In the genomic region with DNA sequence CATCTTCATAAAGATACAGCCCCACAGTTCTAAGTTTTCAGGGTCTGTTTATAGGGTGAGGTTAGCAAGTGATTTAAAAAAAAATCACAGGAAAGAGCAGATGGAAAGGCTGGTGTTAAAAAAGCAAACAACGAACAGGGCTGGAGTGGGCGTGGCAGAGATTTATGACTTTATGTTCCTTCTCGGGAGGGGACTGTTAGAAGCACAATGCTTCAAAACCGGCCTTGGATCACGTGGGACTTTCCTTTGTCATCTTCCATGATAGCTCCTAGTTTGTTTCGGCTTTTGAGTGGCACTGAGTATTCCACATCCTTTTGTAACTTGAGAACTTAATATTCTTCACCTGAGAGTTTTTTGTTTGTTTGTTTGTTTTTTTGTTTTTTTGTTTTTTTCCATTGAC, we compare ENCODE assay signal across 17 mouse cellular contexts. TPM values are rescaled to one million over a fixed set of nuclear protein-coding genes. Genes with fewer than 3 reads are reported as not detected.
A peak's percentile ranks its signal among the peaks of the same experiment; 100 is the strongest.
DNase-seq lines count a peak whose midpoint lies in the region; ATAC-seq and TF ChIP-seq lines count a peak whose summit lies in the region.
"Had no signal": no experiment of that assay in that cellular context is flagged by ENCODE, and none has a peak within 500 bp of the region (broad histone marks: within the 10 kb centered on the region; RNA-seq: fewer than 3 reads in every experiment).

No protein-coding gene starts in this region.

- H3K4me2 ChIP-seq in heart, embryonic 11.5 days: peak overlapping the region; percentile 45
- H3K4me2 ChIP-seq in liver, embryonic 12.5 days: 0 out of 2 replicates have a peak overlapping the region, but pooled peaks have one; percentile 8
- H3K4me2 ChIP-seq in liver, embryonic 11.5 days: no peak overlapping the region
- H3K4me2 ChIP-seq in intestine, embryonic 15.5 days (replicated peaks): peak overlapping the region; percentile 40
- no peak overlapping the region for H3K4me2 ChIP-seq in neural tube, embryonic 15.5 days

- TF ChIP-seq CTCF in small intestine, adult 2 months (IDR thresholded peaks at IDR 0.05; ENCODE audit: extremely low read depth, insufficient read length, insufficient replicate concordance, low read depth, low read length): no peak

- 51% methylated on average over 6 of the region's 6 CpGs for WGBS in heart, embryonic 11.5 days (ENCODE audit: insufficient replicate concordance)
- WGBS in liver, embryonic 12.5 days (ENCODE audit: insufficient replicate concordance): 57% methylated on average over 6 of the region's 6 CpGs
- 63% methylated on average over 6 of the region's 6 CpGs for WGBS in liver, embryonic 11.5 days
- WGBS in intestine, embryonic 15.5 days: 17% methylated on average over 6 of the region's 6 CpGs
- WGBS in small intestine, adult 2 months: 10% methylated on average over 6 of the region's 6 CpGs
- 13% methylated on average over 6 of the region's 6 CpGs for WGBS in neural tube, embryonic 15.5 days

- no peaks in the 10 kb centered on the region for H3K36me3 ChIP-seq in heart, embryonic 11.5 days (ENCODE audit: control insufficient read depth, insufficient read depth, low read length)
- no peaks in the 10 kb centered on the region for H3K36me3 ChIP-seq in liver, embryonic 12.5 days
- no peaks in the 10 kb centered on the region for H3K36me3 ChIP-seq in liver, embryonic 11.5 days (ENCODE audit: control insufficient read depth, insufficient read depth, low read length)
- no peaks in the 10 kb centered on the region for H3K36me3 ChIP-seq in intestine, embryonic 15.5 days
- H3K36me3 ChIP-seq in small intestine, adult 2 months (ENCODE audit: control insufficient read depth, insufficient read depth, low read length): 0 out of 2 replicates have a peak, but pooled peaks cover 1% of the 10 kb centered on the region
- H3K36me3 ChIP-seq in neural tube, embryonic 15.5 days: no peaks in the 10 kb centered on the region
- H3K36me3 ChIP-seq: forebrain, embryonic 10.5 days had no signal

- no peak for DNase-seq in heart, adult 8-10 months (ENCODE audit: low spot score)
- no peak for DNase-seq in liver, embryonic 11.5 days (ENCODE audit: low spot score)
- no peak for DNase-seq in yolk sac, embryonic 10.5 days (ENCODE audit: low spot score)
- DNase-seq: B cell, adult 2 months; cerebellum, adult 8-10 months; heart, postnatal 14 days; midbrain, embryonic 14.5 days had no signal

- H3K9ac ChIP-seq in heart, embryonic 11.5 days (ENCODE audit: low read depth, low read length): no peak overlapping the region
- H3K9ac ChIP-seq in liver, embryonic 12.5 days: no peak overlapping the region
- no peak overlapping the region for H3K9ac ChIP-seq in liver, embryonic 11.5 days (ENCODE audit: low read depth, low read length)
- H3K9ac ChIP-seq in intestine, embryonic 15.5 days: no peak overlapping the region
- no peak overlapping the region for H3K9ac ChIP-seq in neural tube, embryonic 15.5 days (replicated peaks)

- no peak overlapping the region for H3K4me3 ChIP-seq in heart, embryonic 11.5 days (ENCODE audit: low read depth, low read length)
- H3K4me3 ChIP-seq in liver, embryonic 12.5 days: no peak overlapping the region
- no peak overlapping the region for H3K4me3 ChIP-seq in liver, embryonic 11.5 days (ENCODE audit: low read depth, low read length)
- no peak overlapping the region for H3K4me3 ChIP-seq in intestine, embryonic 15.5 days (replicated peaks)
- no peak overlapping the region for H3K4me3 ChIP-seq in small intestine, adult 2 months (ENCODE audit: low read depth, low read length)
- H3K4me3 ChIP-seq in neural tube, embryonic 15.5 days (replicated peaks): no peak overlapping the region
- H3K4me3 ChIP-seq: forebrain, embryonic 10.5 days had no signal

- no peaks in the 10 kb centered on the region for H3K27me3 ChIP-seq in heart, embryonic 11.5 days (ENCODE audit: control insufficient read depth, insufficient read depth, low read length)
- H3K27me3 ChIP-seq in liver, embryonic 12.5 days (replicated peaks): no peaks in the 10 kb centered on the region
- H3K27me3 ChIP-seq in liver, embryonic 11.5 days (replicated peaks; ENCODE audit: control insufficient read depth, insufficient read depth, low read length): no peaks in the 10 kb centered on the region
- no peaks in the 10 kb centered on the region for H3K27me3 ChIP-seq in intestine, embryonic 15.5 days (replicated peaks)
- H3K27me3 ChIP-seq in small intestine, adult 2 months (ENCODE audit: control insufficient read depth, insufficient read depth, low read length): no peaks in the 10 kb centered on the region
- no peaks in the 10 kb centered on the region for H3K27me3 ChIP-seq in neural tube, embryonic 15.5 days (replicated peaks)

- no peak for ATAC-seq in heart, embryonic 11.5 days (replicated peaks; ENCODE audit: insufficient number of reproducible peaks, low FRiP score, low TSS enrichment)
- no peak for ATAC-seq in liver, embryonic 12.5 days
- no peak for ATAC-seq in liver, embryonic 11.5 days (replicated peaks; ENCODE audit: low FRiP score)
- ATAC-seq in intestine, embryonic 15.5 days: peak; percentile 70
- no peak for ATAC-seq in neural tube, embryonic 15.5 days (ENCODE audit: low FRiP score)

- peaks cover 6% of the 10 kb centered on the region; the same call in 1 of the 2 replicates for H3K4me1 ChIP-seq in heart, embryonic 11.5 days (ENCODE audit: control insufficient read depth, insufficient read depth, low read length)
- peaks cover 8% of the 10 kb centered on the region; the same call in 1 of the 2 replicates for H3K4me1 ChIP-seq in liver, embryonic 12.5 days
- no peaks in the 10 kb centered on the region for H3K4me1 ChIP-seq in liver, embryonic 11.5 days (replicated peaks; ENCODE audit: control insufficient read depth, insufficient read depth, low read length)
- H3K4me1 ChIP-seq in intestine, embryonic 15.5 days (replicated peaks): no peaks in the 10 kb centered on the region; the same call in 1 of the 2 replicates
- peaks cover 4% of the 10 kb centered on the region; the same call in 1 of the 2 replicates for H3K4me1 ChIP-seq in small intestine, adult 2 months (ENCODE audit: control insufficient read depth, insufficient read depth, insufficient read length, low read length)
- H3K4me1 ChIP-seq in neural tube, embryonic 15.5 days: no peaks in the 10 kb centered on the region
- H3K4me1 ChIP-seq: forebrain, embryonic 10.5 days had no signal

- TF ChIP-seq POLR2A in small intestine, adult 2 months (IDR thresholded peaks at IDR 0.05; ENCODE audit: low read depth, low read length): no peak

- peak overlapping the region; percentile 76; the same call in 1 of the 2 replicates for H3K27ac ChIP-seq in heart, embryonic 11.5 days (ENCODE audit: low read depth, low read length)
- H3K27ac ChIP-seq in liver, embryonic 12.5 days: peak overlapping the region; percentile 51; the same call in 1 of the 2 replicates
- H3K27ac ChIP-seq in liver, embryonic 11.5 days (ENCODE audit: low read depth, low read length): no peak overlapping the region
- H3K27ac ChIP-seq in intestine, embryonic 15.5 days: peak overlapping the region; percentile 46; the same call in 1 of the 2 replicates
- peak overlapping the region; percentile 75 for H3K27ac ChIP-seq in small intestine, adult 2 months (ENCODE audit: insufficient read depth, low read depth, low read length)
- no peak overlapping the region for H3K27ac ChIP-seq in neural tube, embryonic 15.5 days (replicated peaks)
- H3K27ac ChIP-seq: forebrain, embryonic 10.5 days; macrophage had no signal

- no peaks in the 10 kb centered on the region for H3K9me3 ChIP-seq in heart, embryonic 11.5 days (replicated peaks; ENCODE audit: control insufficient read depth, low read length)
- no peaks in the 10 kb centered on the region for H3K9me3 ChIP-seq in liver, embryonic 12.5 days (replicated peaks)
- no peaks in the 10 kb centered on the region for H3K9me3 ChIP-seq in liver, embryonic 11.5 days (ENCODE audit: control insufficient read depth, low read length)
- H3K9me3 ChIP-seq in intestine, embryonic 15.5 days: no peaks in the 10 kb centered on the region
- H3K9me3 ChIP-seq in neural tube, embryonic 15.5 days (replicated peaks): no peaks in the 10 kb centered on the region
- H3K9me3 ChIP-seq: forebrain, embryonic 10.5 days; G1E had no signal

RNA-seq across cellular contexts. Expression of a gene that starts 0.7 kb away (rescaled TPM):
- polyA plus RNA-seq in heart, embryonic 11.5 days (2014; fragmentation: Nextera tagmentation; extraction: Ambion mirVana): 18.8 and 20.5 TPM in 2 replicates
- total RNA-seq in heart, adult 8-10 months (2022): 1 to 10 TPM in 1 of 4 experiments, under 1 TPM in 3; 0.66 to 1.3 (median 0.76) TPM
- 3.0 and 3.3 TPM in 2 replicates for polyA plus RNA-seq in liver, embryonic 12.5 days (2016; fragmentation: Nextera tagmentation; extraction: Ambion mirVana)
- 3.0 and 3.1 TPM in 2 replicates for polyA plus RNA-seq in liver, embryonic 11.5 days (2014; fragmentation: Nextera tagmentation; extraction: Ambion mirVana)
- polyA plus RNA-seq in intestine, embryonic 15.5 days (2015; fragmentation: Nextera tagmentation; extraction: Ambion mirVana): 5.7 and 7.9 TPM in 2 replicates
- polyA plus RNA-seq in small intestine, adult 2 months (2012; rRNA removed): 0.88 and 4.2 TPM in 2 replicates
- polyA plus RNA-seq in neural tube, embryonic 15.5 days (2015; fragmentation: Nextera tagmentation; extraction: Ambion mirVana): 0.27 and 0.79 TPM in 2 replicates
- polyA plus RNA-seq: forebrain, embryonic 10.5 days; macrophage had no signal

RNA-seq across cellular contexts. Expression of a gene that starts 41.3 kb away (rescaled TPM):
- polyA plus RNA-seq in heart, embryonic 11.5 days (2014; fragmentation: Nextera tagmentation; extraction: Ambion mirVana): 133 and 139 TPM in 2 replicates
- total RNA-seq in heart, adult 8-10 months (2022): 100 to 1,000 TPM; 329 to 372 (median 356) TPM
- polyA plus RNA-seq in liver, embryonic 12.5 days (2016; fragmentation: Nextera tagmentation; extraction: Ambion mirVana): 88.6 and 88.7 TPM in 2 replicates
- 97.7 and 100 TPM in 2 replicates for polyA plus RNA-seq in liver, embryonic 11.5 days (2014; fragmentation: Nextera tagmentation; extraction: Ambion mirVana)
- polyA plus RNA-seq in intestine, embryonic 15.5 days (2015; fragmentation: Nextera tagmentation; extraction: Ambion mirVana): 96.0 and 106 TPM in 2 replicates
- polyA plus RNA-seq in small intestine, adult 2 months (2012; rRNA removed): 9.2 and 21.5 TPM in 2 replicates
- polyA plus RNA-seq in neural tube, embryonic 15.5 days (2015; fragmentation: Nextera tagmentation; extraction: Ambion mirVana): 114 TPM in 2 replicates

RNA-seq across cellular contexts. Expression of a gene that starts 57.8 kb away (rescaled TPM):
- polyA plus RNA-seq in heart, embryonic 11.5 days (2014; fragmentation: Nextera tagmentation; extraction: Ambion mirVana): 0.93 and 1.1 TPM in 2 replicates
- under 1 TPM in 3 of 4 experiments, not detected in 1; 0.09 to 0.41 (median 0.20) TPM for total RNA-seq in heart, adult 8-10 months (2022)
- not detected in 2 replicates for polyA plus RNA-seq in liver, embryonic 12.5 days (2016; fragmentation: Nextera tagmentation; extraction: Ambion mirVana)
- polyA plus RNA-seq in liver, embryonic 11.5 days (2014; fragmentation: Nextera tagmentation; extraction: Ambion mirVana): 0.18 TPM in 1 of 2 replicates, not detected in the other
- polyA plus RNA-seq in intestine, embryonic 15.5 days (2015; fragmentation: Nextera tagmentation; extraction: Ambion mirVana): 0.54 and 0.77 TPM in 2 replicates
- polyA plus RNA-seq in small intestine, adult 2 months (2012; rRNA removed): 2.4 and 4.4 TPM in 2 replicates
- 0.13 and 1.00 TPM in 2 replicates for polyA plus RNA-seq in neural tube, embryonic 15.5 days (2015; fragmentation: Nextera tagmentation; extraction: Ambion mirVana)
- polyA plus RNA-seq: embryonic facial prominence, embryonic 11.5 days; forebrain, embryonic 10.5 days; G1E; macrophage; midbrain, embryonic 14.5 days; neural tube, embryonic 11.5 days had no signal

Comparison
In these comparisons a context has a peak if more than half of its experiments do, and no peak if none do; other contexts are left out.
1. H3K27ac ChIP-seq: peak in heart, embryonic 11.5 days (single experiment), liver, embryonic 12.5 days (single experiment), intestine, embryonic 15.5 days (single experiment) and small intestine, adult 2 months (single experiment); none in liver, embryonic 11.5 days (single experiment) and neural tube, embryonic 15.5 days (single experiment).
2. H3K4me2 ChIP-seq: peak in heart, embryonic 11.5 days (single experiment), liver, embryonic 12.5 days (single experiment) and intestine, embryonic 15.5 days (single experiment); none in liver, embryonic 11.5 days (single experiment) and neural tube, embryonic 15.5 days (single experiment).